Mouse (Mus musculus): ENCODE data around the gene Krt90.

- TF ChIP-seq CTCF (IDR thresholded peaks at IDR 0.05; ENCODE audit: extremely low read depth, insufficient read depth, insufficient read length, insufficient replicate concordance) (no peak), POLR2A (IDR thresholded peaks at IDR 0.05; ENCODE audit: low read depth, low read length) (no peak)
Observed at GRCm38 (mm10) chr15:101532720-101533119, 30.0 kb downstream of the Krt90 start, which contains the start of gene Krt84.
